Mouse (Mus musculus): ENCODE results near the gene Fbxl18. TPM values are rescaled to one million over a fixed set of nuclear protein-coding genes. Genes with fewer than 3 reads are reported as not detected.

The Fbxl18 gene
- polyA plus RNA-seq, 1 experiment, result 11.5 TPM

GRCm38 (mm10) chr5:142878570-142878969 is 16.7 kb downstream of the Fbxl18 start:
- Histone ChIP-seq H3K27me3 (replicated peaks; ENCODE audit: control insufficient read depth, insufficient read depth, low read length) (no peaks in the 10 kb centered on the region), H3K36me3 (ENCODE audit: control insufficient read depth, insufficient read depth, low read length) (no peaks in the 10 kb centered on the region), H3K4me1 (ENCODE audit: control insufficient read depth, insufficient read depth, low read length) (no peaks in the 10 kb centered on the region), H3K27ac (ENCODE audit: insufficient read depth, low read depth, low read length) (no peak overlapping the region), H3K4me3 (ENCODE audit: insufficient read depth, low read depth, low read length) (no peak overlapping the region)
- TF ChIP-seq POLR2A (IDR thresholded peaks at IDR 0.05; ENCODE audit: low read depth, low read length), result no peak
- no peak for TF ChIP-seq CTCF (conservative IDR thresholded peaks at IDR 0.05; ENCODE audit: insufficient read depth, insufficient read length, low read depth, low read length)
- 86% methylated on average over 15 of the region's 15 CpGs for WGBS
- no peak for DNase-seq

GRCm38 (mm10) chr5:142877337-142878280 is 17.6 kb downstream of the Fbxl18 start:
- Histone ChIP-seq H3K4me3 (ENCODE audit: insufficient read depth, low read depth, low read length) (no peak overlapping the region), H3K27me3 (replicated peaks; ENCODE audit: control insufficient read depth, insufficient read depth, low read length) (no peaks in the 10 kb centered on the region), H3K36me3 (ENCODE audit: control insufficient read depth, insufficient read depth, low read length) (no peaks in the 10 kb centered on the region), H3K4me1 (ENCODE audit: control insufficient read depth, insufficient read depth, low read length) (no peaks in the 10 kb centered on the region), H3K27ac (ENCODE audit: insufficient read depth, low read depth, low read length) (no peak overlapping the region)
- DNase-seq, result peak; percentile 84
- TF ChIP-seq CTCF (conservative IDR thresholded peaks at IDR 0.05; ENCODE audit: insufficient read depth, insufficient read length, low read depth, low read length) (peak; percentile 95; the same call in 1 of the 2 replicates), POLR2A (IDR thresholded peaks at IDR 0.05; ENCODE audit: low read depth, low read length) (no peak)
- WGBS, result 31% methylated on average over 11 of the region's 11 CpGs

- WGBS, result 85% methylated on average over 5 of the region's 5 CpGs
- no peak for TF ChIP-seq POLR2A (IDR thresholded peaks at IDR 0.05; ENCODE audit: low read depth, low read length)
- no peak for TF ChIP-seq CTCF (conservative IDR thresholded peaks at IDR 0.05; ENCODE audit: insufficient read depth, insufficient read length, low read depth, low read length)
- no peaks in the 10 kb centered on the region for H3K36me3 ChIP-seq (ENCODE audit: control insufficient read depth, insufficient read depth, low read length)
These were observed 18.3 kb downstream of the Fbxl18 start for GRCm38 (mm10) chr5:142876896-142877295.

GRCm38 (mm10) chr5:142875513-142875905 is 19.7 kb downstream of the Fbxl18 start:
- TF ChIP-seq CTCF (conservative IDR thresholded peaks at IDR 0.05; ENCODE audit: insufficient read depth, insufficient read length, low read depth, low read length), result no peak
- TF ChIP-seq POLR2A (IDR thresholded peaks at IDR 0.05; ENCODE audit: low read depth, low read length), result no peak
- 88% methylated on average over 10 of the region's 10 CpGs for whole genome bisulfite sequencing
- no peak for DNase-seq
- H3K4me3 ChIP-seq (ENCODE audit: insufficient read depth, low read depth, low read length), result no peak overlapping the region
- no peaks in the 10 kb centered on the region for H3K36me3 ChIP-seq (ENCODE audit: control insufficient read depth, insufficient read depth, low read length)
- H3K27ac ChIP-seq (ENCODE audit: insufficient read depth, low read depth, low read length), result no peak overlapping the region
- H3K4me1 ChIP-seq (ENCODE audit: control insufficient read depth, insufficient read depth, low read length), result no peaks in the 10 kb centered on the region
- no peaks in the 10 kb centered on the region for H3K27me3 ChIP-seq (replicated peaks; ENCODE audit: control insufficient read depth, insufficient read depth, low read length)

More at GRCm38 (mm10) chr5:142876896-142877295, 18.3 kb downstream of the Fbxl18 start:
- Histone ChIP-seq H3K4me1 (ENCODE audit: control insufficient read depth, insufficient read depth, low read length) (no peaks in the 10 kb centered on the region), H3K27ac (ENCODE audit: insufficient read depth, low read depth, low read length) (no peak overlapping the region), H3K4me3 (ENCODE audit: insufficient read depth, low read depth, low read length) (no peak overlapping the region), H3K27me3 (replicated peaks; ENCODE audit: control insufficient read depth, insufficient read depth, low read length) (no peaks in the 10 kb centered on the region)
- DNase-seq, result no peak

GRCm38 (mm10) chr5:142874791-142875512 is 20.3 kb downstream of the Fbxl18 start:
- peak; percentile 60 for DNase-seq
- H3K27ac ChIP-seq (ENCODE audit: insufficient read depth, low read depth, low read length), result no peak overlapping the region
- no peaks in the 10 kb centered on the region for H3K36me3 ChIP-seq (ENCODE audit: control insufficient read depth, insufficient read depth, low read length)
- H3K4me1 ChIP-seq (ENCODE audit: control insufficient read depth, insufficient read depth, low read length), result no peaks in the 10 kb centered on the region
- H3K27me3 ChIP-seq (replicated peaks; ENCODE audit: control insufficient read depth, insufficient read depth, low read length), result no peaks in the 10 kb centered on the region
- no peak overlapping the region for H3K4me3 ChIP-seq (ENCODE audit: insufficient read depth, low read depth, low read length)
- no peak for TF ChIP-seq POLR2A (IDR thresholded peaks at IDR 0.05; ENCODE audit: low read depth, low read length)
- no peak; the same call in 1 of the 2 replicates for TF ChIP-seq CTCF (conservative IDR thresholded peaks at IDR 0.05; ENCODE audit: insufficient read depth, insufficient read length, low read depth, low read length)
- WGBS, result 66% methylated on average over 13 of the region's 13 CpGs

GRCm38 (mm10) chr5:142873718-142874117 is 21.5 kb downstream of the Fbxl18 start:
- 94% methylated on average over 7 of the region's 7 CpGs for WGBS
- Histone ChIP-seq H3K4me3 (ENCODE audit: insufficient read depth, low read depth, low read length) (no peak overlapping the region), H3K27me3 (replicated peaks; ENCODE audit: control insufficient read depth, insufficient read depth, low read length) (no peaks in the 10 kb centered on the region), H3K4me1 (ENCODE audit: control insufficient read depth, insufficient read depth, low read length) (no peaks in the 10 kb centered on the region), H3K36me3 (ENCODE audit: control insufficient read depth, insufficient read depth, low read length) (no peaks in the 10 kb centered on the region), H3K27ac (ENCODE audit: insufficient read depth, low read depth, low read length) (no peak overlapping the region)
- TF ChIP-seq POLR2A (IDR thresholded peaks at IDR 0.05; ENCODE audit: low read depth, low read length) (no peak), CTCF (conservative IDR thresholded peaks at IDR 0.05; ENCODE audit: insufficient read depth, insufficient read length, low read depth, low read length) (no peak)
- no peak for DNase-seq

GRCm38 (mm10) chr5:142871765-142872164 is 23.5 kb downstream of the Fbxl18 start:
- WGBS, result 79% methylated on average over 12 of the region's 12 CpGs
- no peak for TF ChIP-seq POLR2A (IDR thresholded peaks at IDR 0.05; ENCODE audit: low read depth, low read length)
- TF ChIP-seq CTCF (conservative IDR thresholded peaks at IDR 0.05; ENCODE audit: insufficient read depth, insufficient read length, low read depth, low read length), result no peak
- H3K36me3 ChIP-seq (ENCODE audit: control insufficient read depth, insufficient read depth, low read length), result no peaks in the 10 kb centered on the region

More at GRCm38 (mm10) chr5:142871765-142872164, 23.5 kb downstream of the Fbxl18 start:
- Histone ChIP-seq H3K27me3 (replicated peaks; ENCODE audit: control insufficient read depth, insufficient read depth, low read length) (no peaks in the 10 kb centered on the region), H3K27ac (ENCODE audit: insufficient read depth, low read depth, low read length) (no peak overlapping the region), H3K4me3 (ENCODE audit: insufficient read depth, low read depth, low read length) (no peak overlapping the region), H3K4me1 (ENCODE audit: control insufficient read depth, insufficient read depth, low read length) (no peaks in the 10 kb centered on the region)
- no peak for DNase-seq

Measured in kidney, adult 2 months (tissue).